Mouse (Mus musculus) thymus, adult 18-20 months (tissue): ENCODE measurements around the gene Rbm34.
"Not testable (repeated sequence)": the region's sequence is repeated elsewhere in the genome, so short reads cannot be mapped to it uniquely, and the experiment has no call there.

Source experiments
- DNase-seq, 2 experiments: peaks; one replicate each; pipeline ENCODE4 v3.0.0; 2022; ENCODE audit warnings: mixed read lengths in 2 of 2

The Rbm34 gene

DNA sequence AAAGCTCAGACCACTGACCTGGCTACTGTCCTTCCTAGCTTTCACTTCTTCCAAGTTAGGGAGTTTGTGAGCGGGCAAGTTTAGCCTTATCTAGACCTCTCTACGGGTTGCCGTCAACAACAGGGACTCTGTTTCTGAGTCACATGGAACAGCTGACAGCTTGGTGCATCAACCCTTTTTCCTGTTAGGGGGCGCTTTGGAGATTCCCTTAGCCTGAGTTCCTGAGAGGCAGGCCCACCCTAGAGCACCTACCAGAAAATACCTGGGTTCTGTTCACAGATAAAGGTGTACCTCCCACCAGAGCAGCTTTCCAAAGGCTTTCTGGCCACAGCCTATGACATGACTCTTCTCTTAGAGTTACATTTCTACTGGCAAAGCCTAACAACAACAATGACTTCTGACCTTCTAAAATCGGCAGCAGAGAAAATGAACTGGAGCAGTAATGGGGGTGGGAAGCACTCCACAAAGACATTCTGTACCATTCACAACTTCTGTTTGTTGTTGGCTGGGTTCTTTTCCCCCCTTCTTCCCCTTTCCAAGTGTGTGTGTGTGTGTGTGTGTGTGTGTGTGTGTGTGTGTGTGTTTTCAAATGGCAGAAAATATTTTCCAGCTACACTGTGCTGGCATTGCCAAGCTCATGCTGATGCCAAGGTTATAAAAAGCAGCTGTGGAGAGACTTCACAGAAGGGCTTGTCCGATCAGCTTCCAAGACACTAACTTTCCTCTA is 53.5 kb downstream of the Rbm34 start:
- no peak for DNase-seq

DNA sequence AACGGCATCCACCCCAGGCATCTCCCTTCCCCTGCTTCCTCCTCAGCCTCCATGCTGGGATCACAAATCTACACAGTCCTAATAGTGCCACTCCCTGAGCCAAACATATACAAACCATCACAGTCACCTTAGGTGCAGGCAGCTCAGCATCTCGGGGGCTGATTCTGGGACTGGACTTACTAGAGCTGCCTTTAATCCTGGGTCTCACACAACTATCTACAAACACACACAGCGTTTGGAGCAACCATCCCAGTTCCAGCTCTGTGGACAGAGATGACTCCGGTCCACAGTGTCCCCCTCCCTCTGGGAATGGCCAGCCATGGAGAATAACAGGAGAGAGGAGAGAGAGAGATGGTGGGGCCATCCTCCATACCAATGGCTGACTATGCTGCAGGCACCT is 54.3 kb downstream of the Rbm34 start:
- DNase-seq, result no peak

DNA sequence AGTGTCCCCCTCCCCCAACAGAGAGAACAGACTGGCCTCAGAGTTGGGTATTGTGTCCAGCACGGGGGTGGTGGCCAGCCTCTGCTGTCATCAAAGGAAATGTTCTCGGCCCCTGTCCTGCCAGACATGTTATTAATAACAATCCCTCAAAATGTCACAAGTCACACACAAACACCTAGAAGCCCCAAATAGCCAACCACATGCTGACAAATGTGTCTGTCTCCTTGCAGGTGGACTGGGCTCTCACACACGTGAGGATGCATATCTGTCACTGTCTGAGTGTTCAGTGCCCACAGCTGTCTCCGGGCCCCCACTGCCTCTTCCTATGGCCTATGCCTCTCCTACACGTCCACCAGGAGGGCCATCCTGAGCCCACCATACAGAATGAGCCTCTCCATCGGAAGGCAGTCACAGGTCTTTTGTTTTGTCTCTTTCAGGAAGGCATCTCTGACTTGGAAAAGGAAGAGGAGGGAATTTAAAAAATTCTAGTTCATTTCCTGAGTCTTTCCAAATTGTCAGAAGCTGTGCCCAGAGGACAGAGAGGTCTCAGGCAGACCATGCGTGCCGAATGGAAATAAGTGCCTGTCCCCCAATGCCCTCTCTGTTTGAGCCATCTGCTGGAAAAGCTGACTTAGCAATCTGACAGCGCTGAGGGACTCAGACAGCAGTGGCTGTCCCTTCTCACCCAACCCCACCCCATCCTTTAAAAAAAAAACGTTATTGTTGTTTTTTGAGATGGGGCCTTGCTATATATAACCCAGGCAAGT is 56.1 kb downstream of the Rbm34 start:
- DNase-seq, result no peak

DNA sequence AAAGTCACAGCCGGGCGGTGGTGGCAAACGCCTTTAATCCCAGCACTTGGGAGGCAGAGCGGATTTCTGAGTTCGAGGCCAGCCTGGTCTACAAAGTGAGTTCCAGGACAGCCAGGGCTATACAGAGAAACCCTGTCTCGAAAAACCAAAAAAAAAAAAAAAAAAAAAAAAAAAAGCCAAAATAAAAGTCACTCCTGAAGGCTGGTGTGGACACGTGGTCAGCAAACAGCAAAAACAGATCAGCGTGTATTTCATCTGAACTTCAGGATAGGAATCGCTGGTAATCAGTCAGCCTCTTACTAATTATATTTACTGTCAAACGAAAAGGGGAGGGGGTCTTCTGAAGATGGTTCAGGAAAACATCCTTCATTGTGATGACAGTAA is 56.8 kb downstream of the Rbm34 start:
- DNase-seq, result not testable (repeated sequence)

DNA sequence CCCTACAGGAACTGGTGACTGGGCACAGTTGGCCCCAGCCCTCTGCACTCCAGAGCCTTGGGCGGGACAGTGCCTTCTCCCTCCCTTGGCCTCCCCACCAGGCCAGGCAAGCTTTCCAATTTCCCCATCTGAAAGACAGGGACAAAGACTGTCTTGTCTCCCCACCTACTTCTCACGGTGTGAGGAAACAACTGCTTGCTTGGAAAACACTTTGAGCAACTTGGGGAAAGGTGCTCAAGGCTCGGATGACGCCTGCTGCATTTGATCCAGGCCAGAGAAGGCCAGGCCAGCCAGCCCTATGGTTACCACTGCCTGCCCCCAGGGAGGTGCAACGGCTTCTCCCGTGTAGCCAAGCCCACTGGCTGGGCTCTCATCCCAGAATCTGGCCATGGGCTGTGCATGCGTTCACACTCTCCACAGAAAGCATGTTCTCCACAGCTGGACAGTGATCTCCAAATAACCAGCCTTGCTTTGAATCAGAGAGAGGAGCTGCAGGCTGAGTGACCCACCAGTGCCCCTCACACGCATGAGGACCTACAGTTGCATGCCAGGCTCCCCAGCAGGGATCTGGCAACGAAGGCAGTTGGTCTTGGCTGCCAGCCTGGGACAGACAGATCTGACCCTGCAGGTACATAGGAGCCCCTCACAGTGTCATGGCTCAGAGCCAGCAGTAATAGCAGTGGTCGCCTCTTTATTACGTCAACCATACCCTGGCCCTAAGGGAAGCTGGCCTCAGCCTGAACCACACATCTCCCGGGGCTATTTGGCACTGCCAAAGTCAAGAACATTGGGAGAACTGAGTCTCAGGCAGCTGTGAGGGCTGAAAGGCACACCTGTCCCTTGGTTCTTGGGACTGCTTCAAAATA is 57.4 kb downstream of the Rbm34 start:
- no peak for DNase-seq

DNA sequence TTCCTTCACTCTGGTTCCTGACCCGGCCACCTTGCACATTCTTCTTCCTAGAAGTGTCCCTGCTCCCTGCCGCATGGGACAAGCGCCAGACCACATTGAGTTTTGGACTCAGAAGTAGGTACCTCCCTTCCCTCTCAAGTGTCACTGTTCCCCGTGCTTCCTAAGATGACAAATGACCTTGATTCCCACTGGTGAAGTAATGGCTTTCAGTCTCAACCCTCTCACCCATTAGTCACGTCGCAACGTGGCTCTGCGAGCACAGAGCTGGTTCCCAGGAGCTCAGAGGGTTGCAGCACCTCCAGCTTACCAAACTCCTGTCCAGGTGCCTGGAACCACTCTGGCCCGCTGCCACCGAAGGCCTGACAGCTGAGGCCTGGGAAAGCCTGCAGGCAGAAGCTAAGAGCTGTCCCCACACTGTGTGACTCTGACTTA is 61.5 kb downstream of the Rbm34 start:
- no peak for DNase-seq

DNA sequence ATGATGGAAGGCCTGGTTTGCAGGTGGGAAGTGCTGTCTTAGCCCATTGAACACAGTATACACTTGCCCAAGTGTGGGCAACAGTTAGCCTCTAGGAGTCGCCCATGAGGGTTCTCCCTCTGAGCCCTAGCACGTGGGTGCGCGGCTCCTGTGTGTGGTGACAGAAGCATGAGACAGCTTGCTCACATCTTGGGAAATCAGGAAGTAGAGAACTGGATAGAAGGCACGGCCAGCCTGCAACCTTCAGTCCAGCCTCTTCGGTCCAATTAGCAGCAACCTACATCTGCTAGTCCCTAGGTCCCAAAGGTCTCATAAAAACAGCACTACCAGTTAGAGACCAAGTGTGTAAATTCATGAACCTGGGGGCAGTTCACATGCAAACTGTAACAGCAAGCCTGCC is 62.1 kb downstream of the Rbm34 start:
- no peak for DNase-seq

DNA sequence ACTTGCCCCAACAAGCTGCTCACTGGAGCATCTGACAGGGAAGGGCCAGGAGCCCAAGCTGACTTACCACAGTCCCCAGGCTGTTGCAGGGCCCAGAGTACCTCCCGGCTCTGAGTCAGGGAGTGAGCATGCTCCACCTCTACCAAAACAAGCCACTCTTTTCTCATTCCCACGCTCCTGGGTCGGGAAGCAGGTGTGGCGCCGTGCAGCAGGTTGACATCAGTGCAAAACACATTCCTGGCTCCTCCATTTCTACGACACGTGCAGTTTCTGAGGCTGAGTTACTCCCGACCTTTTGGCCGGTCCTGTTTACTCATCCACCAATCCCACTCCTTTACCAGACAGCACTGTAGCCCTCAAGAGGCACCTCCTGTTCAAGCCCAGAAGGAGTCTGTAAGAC is 62.9 kb downstream of the Rbm34 start:
- DNase-seq, result no peak

DNA sequence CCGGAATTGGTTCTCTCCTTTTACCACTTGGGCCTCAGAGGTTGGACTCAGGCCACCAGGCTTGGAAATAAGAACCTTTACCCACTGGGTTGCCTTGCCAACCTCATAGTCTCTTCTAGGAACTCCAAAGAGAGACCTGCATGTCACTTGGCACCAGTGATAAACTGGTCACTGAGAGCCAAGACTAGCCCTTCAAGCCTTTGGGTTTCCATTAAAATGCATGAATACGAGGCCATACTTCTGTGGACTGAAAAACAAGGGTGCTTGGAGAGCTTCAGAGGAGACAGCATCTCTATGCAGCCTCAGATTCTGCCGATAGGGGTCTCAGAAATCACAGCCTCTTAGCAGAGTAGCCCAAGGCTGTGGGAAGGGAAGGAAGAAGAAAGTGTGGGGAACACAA is 63.5 kb downstream of the Rbm34 start:
- DNase-seq, result no peak

DNA sequence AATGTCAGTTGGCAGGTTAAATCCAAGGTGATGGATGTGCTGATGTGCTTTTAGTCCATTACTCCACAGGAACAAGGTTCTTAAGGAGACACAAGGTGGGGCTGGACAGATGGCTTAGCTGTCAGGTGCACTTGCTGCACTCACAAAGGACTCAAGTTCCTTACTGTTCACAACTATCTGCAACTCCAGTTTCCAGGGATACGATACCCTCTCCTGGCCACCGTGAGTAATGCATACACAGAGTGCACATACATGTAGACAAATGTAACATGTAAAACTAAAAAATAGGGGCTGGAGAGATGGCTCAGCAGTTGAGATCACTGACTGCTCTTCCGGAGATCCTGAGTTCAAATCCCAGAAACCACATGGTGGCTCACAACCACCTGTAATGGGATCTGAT is 65.5 kb downstream of the Rbm34 start:
- DNase-seq, result no peak

DNA sequence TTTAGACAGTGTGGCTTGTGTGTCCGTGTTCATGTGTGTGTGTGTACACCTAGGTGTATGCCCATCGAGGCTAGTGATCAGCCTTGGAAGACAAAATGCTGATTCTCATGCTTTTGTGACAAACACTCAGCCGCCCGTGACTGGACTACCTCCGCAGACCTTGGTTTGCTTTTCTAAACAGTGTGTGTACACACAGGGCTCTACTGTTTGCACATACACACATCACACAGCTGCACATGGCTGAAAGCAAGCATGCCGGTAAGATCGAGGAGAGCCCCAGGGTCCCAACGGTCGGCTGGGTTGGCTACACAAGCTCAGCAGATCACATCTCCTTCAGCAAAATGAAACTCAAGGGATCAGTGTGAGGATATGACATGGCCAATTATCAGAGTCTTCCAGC is 66.9 kb downstream of the Rbm34 start:
- DNase-seq, result no peak

DNA sequence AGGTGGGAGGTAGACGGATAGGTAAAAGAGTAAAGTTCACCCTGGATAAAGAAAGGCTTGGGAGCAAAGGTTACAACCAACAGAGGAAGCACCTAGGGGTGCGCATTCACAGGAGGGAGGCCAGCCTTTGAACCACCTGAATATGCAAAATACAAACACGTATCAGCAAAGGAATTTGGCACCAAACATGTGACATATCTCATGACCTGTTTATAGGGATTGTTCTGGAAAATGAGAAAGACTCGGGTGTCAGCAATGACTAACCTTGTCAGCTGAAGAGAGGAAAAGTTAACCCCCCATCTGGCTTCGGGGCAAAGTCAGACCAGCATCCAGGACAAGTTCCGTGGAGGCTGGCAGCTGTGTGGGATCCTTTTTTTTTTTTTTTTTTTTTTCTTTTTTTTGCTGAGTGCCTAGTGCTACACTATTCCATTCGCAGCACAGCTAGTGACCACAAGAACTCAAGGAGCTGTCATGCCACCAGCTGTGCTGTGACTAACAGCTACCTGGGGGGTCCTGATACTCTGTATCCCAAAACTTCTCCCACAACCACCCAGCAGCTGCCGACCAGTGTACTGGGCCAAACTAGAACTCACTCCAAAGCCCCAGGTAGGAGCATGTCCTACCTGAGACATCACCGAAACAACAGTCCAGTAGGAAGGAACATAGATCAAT is 67.5 kb downstream of the Rbm34 start:
- DNase-seq, result no peak

DNA sequence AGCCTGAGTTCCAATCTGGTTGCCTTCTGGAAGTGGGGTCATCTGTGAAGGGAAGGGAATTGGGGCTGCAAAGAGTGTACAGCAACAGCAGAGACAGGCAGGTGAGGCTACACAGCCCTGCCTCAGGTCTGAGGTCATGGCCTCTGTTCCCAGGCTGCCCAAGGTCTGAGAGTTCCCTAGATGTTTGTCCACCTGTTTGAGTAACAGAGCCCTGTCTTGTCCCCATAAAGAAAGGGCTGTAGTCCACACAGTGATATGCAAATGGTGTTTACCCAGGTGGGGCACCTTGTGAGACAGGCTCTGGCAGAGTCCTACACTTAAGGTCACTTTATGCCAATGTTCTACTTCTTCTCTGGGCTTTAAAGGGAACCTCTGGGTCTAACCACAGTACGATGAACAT is 69.3 kb downstream of the Rbm34 start:
- no peak for DNase-seq

DNA sequence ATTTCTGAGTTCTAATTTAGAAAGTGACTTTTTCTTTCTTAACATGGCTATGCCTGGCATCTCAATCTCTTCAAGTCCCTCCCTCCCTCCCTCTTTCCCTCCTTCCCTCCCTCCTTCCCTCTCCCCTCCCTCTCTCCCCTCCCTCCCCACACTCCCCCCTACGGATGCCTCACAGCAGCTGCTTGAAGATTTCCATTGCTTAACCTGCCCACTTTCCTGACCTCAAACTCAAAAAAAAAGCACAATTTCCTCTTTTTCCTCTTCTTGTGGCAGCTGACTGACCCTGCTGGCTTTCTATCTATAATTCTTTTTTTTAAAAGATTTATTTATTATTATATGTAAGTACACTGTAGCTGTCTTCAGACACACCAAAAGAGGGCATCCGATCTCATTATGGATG is 69.8 kb downstream of the Rbm34 start:
- no peak for DNase-seq
